Mouse (Mus musculus) naive thymus-derived CD4-positive, alpha-beta T cell, adult 2 months (primary cell): ENCODE measurements at regions not wholly inside any gene's neighbourhood (a gene's known extent, or its start where the extent isn't known, plus 50 kb on each side); places are given as distances from the start of the nearest gene placed in this dataset.

Experiments used
- DNase-seq: peaks from one replicate; pipeline ENCODE4 v3.0.0-alpha.2; 2011; ENCODE audit warnings: low read depth

DNA sequence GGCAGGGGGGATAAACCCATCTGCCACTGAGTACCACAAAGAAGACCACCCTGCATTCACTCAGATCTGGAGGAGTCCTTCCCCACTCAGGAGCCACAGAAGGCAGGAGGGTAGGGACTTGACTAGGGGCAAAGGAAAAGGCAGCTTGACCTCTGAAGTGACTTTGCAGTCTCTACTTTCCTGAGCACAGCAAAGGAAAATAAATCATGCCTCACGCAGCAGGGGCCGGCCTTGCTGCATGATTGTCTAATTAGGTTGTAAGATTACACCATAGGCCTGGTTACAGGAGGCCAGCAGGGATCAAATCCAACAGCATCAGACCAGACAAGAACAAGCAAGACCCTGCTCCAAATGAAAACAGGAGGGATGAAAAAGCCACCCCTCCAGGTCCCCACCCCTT lies 180.0 kb downstream of the Gm12728 start:
- DNase-seq: no peak

DNA sequence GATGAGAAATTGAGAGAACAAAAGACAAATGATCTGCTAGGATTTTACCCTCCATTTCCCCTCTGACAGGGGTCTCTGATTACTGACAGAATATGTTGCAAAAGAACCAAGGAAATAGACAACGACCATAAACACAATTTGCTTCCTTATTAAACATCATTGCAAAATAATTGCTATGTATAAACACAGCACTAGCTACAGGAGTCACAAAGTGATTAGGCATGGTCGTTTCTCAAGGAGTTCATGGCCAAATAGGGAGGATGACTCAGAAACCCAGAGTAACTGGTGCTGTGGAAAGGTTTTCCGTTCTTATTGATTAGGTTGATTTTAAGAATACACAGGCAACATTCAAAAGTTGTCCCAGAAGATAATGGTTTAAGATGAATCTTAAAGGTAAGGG lies 180.4 kb downstream of the Gm12728 start:
- DNase-seq: no peak

DNA sequence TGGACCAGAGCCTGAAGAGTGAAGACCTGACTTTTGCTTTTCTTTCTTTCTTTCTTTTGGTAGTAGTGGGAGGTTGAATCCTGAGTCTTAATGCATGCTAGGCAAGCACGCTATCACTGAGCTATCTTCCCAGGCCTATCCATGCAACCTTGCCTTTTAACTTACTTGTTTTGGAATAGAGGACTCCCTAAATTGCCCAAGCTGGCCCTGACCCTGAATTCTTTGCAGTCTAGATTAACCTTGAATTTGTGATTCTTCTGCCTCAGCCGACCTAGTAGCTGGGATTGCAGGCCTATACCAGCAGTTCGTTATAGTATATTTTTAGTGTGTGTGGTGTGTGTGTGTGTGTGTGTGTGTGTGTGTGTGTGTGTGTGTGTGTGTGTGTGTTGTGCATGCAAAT lies 183.1 kb downstream of the Gm12728 start:
- no peak for DNase-seq

DNA sequence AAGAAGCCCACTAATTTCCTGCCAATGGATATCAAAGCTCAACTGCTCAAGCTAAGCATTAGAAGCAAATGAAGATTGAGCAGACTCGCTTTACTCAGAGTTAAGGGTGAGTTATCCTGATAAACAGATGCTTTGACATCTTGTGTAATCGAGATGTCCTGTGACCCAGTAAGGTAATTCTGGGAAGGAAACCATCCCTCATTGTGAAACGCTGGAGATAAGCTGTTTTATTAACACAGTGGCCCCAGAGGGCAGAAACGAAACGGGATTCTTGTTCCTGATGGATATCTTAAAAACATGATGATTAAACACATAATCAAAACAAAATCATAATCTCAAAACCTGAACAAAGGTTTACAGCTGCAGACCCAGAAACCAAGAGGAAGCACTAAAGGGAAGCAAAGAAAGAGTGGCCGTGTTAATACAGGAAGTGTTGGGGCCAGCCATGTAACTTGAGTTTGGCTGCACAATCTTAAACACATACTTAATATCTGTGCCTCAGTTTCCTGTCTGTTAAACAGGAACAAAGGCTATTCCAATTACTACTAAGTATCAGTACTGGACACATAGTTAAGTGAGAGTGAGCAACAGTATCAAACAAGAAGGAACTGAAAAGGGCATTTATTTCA lies 184.2 kb downstream of the Gm12728 start:
- no peak for DNase-seq

DNA sequence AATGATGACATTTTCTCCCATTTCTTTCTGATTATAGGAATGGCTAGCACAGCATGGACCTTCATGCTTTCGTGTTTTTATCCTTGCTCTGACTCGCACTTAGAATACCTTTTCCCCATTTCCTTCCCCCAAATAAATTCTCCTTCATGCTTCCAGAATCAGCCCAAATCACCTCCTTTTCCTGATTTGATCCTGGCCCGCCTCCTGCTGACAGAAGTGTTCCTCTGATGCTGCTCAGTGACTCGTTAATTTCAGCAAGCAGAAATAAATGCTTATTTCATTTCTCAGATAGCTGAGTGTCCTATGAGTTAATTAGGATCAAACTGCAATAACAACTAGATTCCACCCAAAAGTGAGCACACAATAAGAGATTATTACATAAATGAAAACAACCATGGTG lies 185.3 kb downstream of the Gm12728 start:
- DNase-seq: no peak

DNA sequence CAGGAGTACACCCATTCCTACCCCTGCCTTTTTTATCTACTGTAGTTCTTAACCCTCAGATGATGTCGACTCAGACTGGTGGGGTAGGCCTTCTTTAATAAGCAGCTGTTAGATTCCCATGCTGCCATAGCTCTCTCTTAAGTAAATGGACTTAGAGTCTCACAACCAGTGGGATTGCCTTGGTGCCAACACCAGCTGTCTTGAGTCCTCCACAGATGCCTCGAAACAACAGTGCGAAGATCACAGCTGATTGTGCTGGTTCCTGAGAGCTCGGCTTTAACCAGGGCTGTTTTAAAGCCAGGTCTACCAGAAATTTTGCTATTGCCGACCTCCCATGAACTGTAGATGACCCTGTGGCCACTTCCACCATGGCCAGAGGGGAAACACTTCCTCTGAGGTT lies 189.4 kb downstream of the Gm12728 start:
- DNase-seq: no peak

DNA sequence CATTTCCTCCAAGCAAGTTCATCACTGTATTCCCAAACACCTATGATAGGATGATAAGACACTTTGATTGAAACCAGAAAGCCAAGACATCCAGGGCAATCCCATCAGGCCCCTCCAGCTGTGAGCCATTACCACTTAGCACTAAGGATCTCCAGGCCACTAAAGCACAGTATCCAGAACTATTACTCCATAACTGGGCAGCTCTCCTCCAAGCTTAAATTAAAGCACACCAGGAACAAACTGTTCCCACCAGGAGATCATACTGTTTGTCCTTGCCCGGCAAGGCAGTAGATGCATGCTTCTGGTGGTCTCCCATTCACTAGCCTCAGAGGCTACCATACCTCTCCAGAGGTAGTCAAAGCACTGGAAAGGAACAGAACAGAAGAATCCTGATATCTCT lies 193.3 kb downstream of the Gm12728 start:
- no peak for DNase-seq

DNA sequence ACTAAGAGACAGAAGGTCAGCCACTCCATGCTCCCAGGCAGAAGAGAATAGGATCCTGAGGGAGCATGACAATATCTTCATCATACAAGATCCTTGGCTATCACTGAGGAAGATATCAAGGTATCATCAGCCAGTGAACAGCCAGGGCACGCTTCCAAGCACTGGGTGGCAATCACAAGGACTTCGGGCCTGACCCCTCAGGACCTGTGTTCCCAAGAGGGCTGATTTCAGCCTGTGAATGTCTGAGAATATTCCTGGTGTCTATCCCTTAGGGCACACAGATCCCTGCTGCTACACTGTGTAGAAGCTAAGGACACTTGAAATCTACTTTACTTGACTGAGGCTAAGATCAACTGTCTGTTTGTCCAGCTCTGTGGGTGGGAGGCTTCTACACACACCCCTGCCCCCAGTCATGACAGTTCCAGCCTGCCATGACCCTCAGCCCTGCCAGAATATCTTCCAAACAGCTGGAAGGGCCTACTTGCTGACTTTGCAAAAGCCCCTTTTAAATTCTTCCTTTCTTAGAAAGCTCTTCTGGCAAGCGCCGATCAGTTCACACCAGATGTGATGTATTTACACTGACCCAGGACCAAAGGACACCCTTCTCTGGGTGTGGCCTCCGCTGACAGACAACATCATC lies 198.4 kb downstream of the Gm12728 start:
- DNase-seq: no peak

DNA sequence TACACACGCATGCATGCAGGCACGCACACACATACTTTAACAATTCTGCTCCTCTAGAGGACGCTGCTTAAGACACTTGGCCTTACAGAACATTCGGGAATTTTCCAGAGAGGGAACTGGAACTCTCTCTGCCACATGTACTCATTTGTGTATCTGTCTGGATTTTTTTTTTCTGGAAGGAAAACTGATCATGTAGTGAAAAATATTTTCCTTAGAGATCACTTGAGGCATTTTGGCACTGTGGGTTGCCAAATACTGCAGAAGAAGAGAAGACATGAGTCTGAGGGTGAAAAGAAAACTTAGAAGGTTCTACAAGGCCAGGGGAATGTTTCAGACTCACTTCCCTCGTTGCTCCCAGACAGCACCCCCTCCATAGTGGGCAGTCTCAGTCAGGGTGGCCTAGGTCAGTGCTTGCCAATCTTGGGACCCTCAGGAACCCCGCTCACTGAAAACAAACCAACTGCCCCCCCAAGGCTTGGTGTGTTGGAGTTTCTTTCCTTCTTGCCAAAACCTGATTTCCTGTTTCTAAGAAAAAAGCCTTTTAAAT lies 203.0 kb downstream of the Gm12728 start:
- DNase-seq: no peak

DNA sequence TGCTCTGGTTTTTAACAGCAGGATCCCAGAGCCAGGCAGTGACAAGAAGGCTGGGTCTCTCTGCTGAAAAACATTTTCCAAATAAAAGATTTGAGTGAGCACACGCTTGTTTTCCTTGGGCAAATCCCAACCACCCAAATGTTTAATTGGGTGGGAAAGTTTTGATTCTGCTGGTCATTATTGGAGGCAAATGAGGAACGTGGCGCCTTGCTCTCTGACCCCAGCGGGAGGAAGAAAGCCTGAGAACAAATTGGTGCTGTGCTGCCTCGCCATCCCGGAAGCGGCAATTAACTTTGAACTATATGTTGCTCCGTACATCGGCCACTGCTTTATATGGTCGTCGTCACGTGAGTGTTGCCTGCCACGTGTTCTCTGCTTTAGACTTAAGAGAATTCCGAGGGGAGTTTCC lies 204.7 kb downstream of the Gm12728 start:
- no peak for DNase-seq

DNA sequence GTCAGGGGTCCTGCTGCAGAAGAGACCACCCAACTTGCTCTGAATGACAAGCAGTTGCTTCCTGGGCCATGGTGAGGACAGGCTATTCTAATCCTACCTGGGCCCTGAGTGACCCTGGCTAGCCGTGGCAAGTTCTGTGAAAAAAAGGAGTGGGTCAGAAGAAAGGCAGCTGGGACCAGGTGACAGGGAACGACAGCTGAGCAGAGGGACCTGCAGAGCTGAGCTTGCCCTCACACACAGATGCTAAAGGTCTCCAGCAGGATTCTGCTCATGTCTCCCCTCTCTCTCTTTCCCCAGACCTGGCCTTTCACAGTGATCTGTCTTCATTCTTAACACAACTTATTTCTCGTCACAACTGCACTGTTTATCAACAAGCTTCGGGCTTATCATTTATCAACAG lies 206.4 kb downstream of the Gm12728 start:
- DNase-seq: no peak

DNA sequence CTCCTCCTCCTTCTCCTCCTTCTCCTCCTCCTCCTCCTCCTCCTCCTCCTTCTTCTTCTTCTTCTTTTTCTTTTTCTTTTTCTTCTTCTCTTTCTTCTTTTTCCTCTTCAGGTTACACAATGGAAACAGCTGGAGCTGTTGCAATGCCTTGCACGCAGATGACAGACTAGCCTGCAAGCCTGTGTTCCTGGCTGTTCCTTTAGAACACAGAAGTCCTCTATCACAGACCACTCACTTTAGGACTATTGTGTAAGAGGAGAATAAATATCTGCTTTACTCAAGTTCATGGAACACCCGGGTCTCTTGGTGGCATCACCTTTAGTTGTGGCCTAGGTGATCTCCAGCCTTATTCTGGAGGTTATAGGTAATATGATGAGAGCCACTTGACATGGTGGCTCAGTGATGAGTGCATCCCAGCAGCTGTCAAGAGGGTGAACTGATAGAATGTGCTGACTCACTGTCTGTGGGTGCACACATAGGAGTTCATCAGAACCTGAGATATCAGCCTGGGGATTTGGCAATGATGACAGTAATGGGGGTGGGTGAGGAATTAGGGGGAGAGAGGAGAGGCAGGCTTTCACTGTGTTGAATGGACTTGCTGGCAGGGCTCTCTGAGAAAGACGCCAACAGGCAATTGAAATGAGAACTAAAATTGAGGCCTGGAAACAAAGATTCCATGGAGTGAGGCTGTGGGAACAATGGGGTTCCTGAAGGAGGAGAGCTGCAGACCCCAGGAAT lies 207.4 kb downstream of the Gm12728 start:
- no peak for DNase-seq

DNA sequence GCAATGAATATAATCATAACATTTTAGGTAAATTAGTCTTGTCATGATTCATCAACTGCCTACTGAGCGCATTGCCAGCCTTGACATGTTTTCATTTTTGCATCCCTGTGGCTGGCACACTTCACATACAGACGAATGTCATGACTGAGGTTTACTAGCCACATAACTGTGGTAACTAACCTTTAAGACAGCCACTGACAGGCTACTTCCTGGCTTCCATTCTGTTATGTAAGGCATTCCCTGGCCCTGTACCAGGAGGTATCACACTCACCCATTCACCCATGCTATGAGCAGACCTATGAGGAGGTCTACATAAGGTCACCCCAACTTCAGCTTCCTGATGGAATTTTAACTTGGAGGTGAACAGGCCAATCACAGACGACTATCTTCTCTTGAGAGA lies 212.8 kb downstream of the Gm12728 start:
- no peak for DNase-seq

DNA sequence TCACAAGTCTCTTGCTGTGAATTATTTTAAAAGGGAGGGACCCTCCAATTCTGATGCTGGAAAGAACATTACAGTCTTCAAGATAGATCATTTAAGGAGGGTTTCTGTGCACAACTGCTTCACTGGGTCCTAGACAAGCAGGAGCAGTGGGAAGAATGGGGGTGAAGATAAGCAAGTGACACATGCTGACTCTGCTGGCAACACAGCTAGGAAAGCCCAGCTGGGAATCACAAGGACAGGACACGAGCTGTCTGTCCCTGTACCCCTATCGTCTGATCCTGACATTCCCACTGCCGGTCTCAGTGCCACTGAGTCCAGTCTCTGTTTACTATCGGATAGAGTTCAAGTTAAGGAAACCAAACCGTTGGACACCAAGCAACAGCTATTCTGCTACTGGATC lies 216.3 kb downstream of the Gm12728 start:
- DNase-seq: no peak

DNA sequence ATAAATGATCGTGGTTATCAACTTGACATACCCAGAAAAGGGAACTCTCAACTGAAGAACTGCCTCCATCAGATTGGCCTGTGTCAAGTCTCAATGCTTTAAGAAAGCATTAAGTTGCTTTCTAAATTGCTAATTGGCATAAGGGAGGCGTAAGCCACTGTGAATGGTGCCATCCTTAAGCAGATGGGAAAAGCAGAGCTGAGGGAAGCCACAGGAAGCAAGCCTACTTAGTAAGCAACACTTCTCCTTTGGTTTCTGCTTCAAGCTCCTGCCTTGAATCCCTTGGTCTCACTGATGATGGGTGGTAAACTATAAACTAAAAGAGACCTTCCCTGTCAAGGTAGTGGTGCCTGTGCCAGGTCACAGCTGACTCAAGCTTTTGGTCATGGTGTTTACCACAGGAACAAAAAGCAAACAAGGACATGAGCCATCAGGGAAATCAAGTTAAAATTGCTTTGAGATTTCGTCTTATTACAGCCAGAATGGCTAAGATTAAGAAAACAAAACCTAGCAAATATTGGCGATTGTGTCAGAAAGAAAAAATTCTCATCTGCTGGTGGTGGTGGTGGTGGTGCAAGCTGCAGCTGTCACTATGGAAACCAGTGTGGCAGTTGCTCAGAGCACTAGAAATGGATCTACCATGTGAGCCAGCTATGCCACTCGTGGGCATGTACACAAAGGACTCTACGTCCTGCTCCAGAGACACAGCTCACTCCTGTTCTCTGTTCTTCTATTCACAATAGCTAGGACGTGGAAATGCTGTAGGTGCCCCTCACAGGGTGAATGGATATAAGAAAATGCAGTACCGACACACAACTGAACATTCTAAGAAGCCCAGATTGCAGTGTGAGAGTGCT lies 217.9 kb downstream of the Gm12728 start:
- no peak for DNase-seq

DNA sequence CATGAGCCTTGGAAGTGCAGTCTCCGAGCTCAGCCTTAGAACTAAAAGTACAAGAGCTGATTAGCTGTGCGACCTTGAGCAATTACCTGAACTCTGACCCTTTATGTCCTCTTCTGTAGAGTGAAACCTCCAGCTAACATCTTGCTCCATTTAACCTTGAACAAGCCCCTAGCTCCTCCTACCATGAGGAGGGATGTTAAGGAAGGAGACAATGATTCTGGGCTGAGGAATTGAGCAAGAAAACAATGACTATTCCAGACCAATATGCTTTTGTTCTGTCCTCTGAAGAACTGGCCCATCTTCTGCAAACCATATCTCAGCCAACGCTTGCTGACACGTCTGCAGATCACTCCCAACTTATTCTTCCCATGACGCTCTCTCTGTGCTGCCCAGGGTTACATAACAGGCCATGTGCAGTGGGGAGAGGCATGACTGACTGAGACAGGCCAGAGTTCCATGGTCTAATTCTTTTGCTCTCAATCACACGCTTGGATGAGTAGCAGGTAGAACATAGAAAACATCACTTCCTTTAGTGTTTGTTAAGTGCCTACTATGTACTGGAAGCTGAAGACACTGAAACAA lies 227.5 kb downstream of the Gm12728 start:
- DNase-seq: no peak

DNA sequence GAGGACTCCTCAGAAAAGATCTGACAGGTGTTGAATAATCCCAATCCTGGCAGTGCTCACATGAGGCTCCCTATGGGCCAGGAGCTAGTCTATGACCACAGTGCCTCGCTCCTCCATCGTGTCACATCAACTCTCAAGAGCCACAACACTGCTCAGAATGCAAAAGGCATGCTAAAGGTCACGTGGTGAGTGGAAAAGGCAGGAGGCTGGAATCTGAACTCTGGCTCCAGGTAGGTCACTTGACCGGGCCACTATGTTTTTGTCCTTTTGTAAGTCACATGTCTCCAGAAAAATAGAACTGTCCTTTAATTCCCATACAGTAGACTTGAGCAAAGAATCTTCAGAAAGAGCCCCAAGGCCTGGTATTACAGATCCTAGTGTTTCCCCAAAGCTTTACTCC lies 229.3 kb downstream of the Gm12728 start:
- no peak for DNase-seq

DNA sequence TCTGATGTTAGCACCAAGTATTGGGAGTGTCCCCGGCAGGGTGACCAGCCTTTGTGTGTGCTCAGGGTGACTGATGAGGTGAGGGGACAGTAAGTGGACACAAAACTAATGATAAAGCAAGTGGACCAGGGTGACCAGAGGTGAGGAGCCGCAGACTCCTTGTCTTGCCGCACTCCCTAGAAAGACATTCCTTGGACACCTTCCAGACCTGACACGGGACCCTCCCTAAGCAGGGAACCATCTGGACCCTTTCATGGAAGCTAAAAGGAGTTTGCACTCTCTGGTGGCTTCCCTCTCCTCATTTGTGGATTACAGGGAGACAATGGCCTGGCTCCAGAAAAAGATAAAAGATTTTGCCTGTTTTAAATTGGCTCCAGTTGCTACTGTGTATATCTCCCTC lies 230.7 kb downstream of the Gm12728 start:
- DNase-seq: no peak

DNA sequence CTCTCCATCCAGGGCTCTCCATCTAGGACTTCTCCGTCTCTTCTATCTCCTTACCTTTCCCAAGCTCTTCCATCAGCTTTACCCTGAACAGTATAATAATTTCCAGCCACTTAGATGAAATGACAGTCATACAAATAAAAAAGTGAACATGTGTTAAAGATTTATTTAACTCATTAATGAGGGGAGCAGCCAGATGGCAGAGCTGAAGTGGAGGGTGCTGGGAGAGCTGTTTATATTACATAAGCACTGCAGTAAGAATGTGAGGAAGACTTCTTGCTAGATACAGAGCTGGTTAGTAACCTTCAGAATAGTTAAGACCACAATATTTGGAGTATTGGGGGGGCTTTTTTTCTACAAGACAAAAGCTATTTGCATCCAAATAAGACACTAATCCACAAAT lies 234.9 kb downstream of the Gm12728 start:
- no peak for DNase-seq

DNA sequence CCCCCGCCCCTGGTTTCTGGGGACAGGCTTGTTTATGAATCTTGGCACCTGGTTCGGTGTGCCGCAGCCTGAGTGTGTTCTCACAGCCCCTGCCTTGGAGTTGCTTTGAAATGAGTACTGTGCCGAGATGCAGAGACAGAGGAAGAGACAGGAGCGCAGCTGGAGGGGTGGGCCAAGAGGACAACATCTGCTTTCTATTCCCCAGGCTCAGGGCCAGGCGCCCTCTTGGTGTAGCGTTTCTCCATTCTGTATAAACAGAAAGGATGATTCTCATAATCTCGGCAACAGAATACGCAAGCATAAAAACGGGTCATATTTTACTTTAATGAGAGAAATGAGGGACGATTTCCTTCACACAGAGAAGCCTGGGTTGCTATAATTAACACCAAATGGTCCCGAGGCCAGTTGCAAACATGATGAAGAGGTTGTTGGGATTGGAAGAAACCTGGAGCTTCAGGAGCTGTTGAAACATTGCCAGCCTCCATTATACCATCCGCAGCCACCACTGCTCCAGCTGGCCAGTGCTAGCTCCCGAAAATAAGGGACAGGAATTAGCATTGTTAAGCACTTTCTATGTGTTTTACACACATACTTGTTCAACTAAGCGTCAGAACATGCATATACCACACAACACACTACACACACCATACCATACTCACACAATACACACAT lies 236.4 kb downstream of the Gm12728 start:
- no peak for DNase-seq

DNA sequence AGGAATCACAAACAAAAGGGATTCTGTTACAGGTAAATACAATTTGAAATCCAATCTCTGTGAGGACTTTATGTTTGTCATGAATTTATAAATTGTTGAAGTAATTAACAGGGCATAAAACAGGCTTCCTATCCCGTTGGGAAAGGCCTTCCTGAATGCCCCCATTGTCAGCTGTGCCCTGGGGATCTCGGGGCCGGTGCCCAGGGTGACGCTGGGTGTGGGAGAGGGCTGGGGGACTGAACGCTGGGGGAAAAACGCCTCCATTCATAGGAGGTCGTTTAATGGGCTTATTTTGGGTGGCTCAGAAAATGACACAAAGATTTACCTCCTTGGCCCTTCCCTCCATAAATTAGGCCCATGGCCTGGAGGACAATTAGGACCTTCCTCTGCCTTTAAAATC lies 250.7 kb downstream of the Gm12728 start:
- no peak for DNase-seq
